Comparison of ENCODE assay signal across 11 mouse cellular contexts in genomic region chr11:97728311-97728710, GRCm38 (mm10). TPM values are rescaled to one million over a fixed set of nuclear protein-coding genes. Genes with fewer than 3 reads are reported as not detected.
DNase-seq lines count a peak whose midpoint lies in the region; ATAC-seq and TF ChIP-seq lines count a peak whose summit lies in the region.
"Had no signal": no experiment of that assay in that cellular context is flagged by ENCODE, and none has a peak within 500 bp of the region (broad histone marks: within the 10 kb centered on the region; RNA-seq: fewer than 3 reads in every experiment).

No protein-coding gene starts in this region.

- no peaks in the 10 kb centered on the region for H3K27me3 ChIP-seq in spleen, adult 2 months (ENCODE audit: control insufficient read depth, insufficient read depth, low read length)
- H3K27me3 ChIP-seq: embryonic facial prominence, embryonic 15.5 days; midbrain, embryonic 15.5 days had no signal

- H3K36me3 ChIP-seq in spleen, adult 2 months (ENCODE audit: control insufficient read depth, insufficient read depth, low read length) = peaks cover 36% of the 10 kb centered on the region

- 25% methylated on average over 7 of the region's 7 CpGs for WGBS in spleen, adult 2 months

- peaks cover 9% of the 10 kb centered on the region; the same call in 1 of the 2 replicates for H3K4me1 ChIP-seq in spleen, adult 2 months (ENCODE audit: control insufficient read depth, insufficient read depth, insufficient read length)
- H3K4me1 ChIP-seq: midbrain, embryonic 15.5 days had no signal

- no peak for TF ChIP-seq CTCF in spleen, adult 2 months (IDR thresholded peaks at IDR 0.05; ENCODE audit: extremely low read depth, insufficient read depth, insufficient read length, insufficient replicate concordance)

- no peak for TF ChIP-seq POLR2A in spleen, adult 2 months (IDR thresholded peaks at IDR 0.05; ENCODE audit: low read depth, low read length)

- peak; percentile 93 for ATAC-seq in megakaryocyte, adult 5-6 weeks (ENCODE audit: poor library complexity, severe bottlenecking)
- ATAC-seq: midbrain, embryonic 15.5 days had no signal

- peak; percentile 30 to 32 for DNase-seq in adrenal gland, postnatal 36 days
- no peak for DNase-seq in adrenal gland, postnatal 25 days
- peak; percentile 33 for DNase-seq in spleen, adult 2 months (ENCODE audit: low read depth in 1 of 2, low spot score in 2 of 2)
- no peak for DNase-seq in spleen, postnatal 14 days (ENCODE audit: low spot score in 2 of 2)
- DNase-seq in thymus, postnatal 36 days = peak; percentile 44 to 60
- no peak for DNase-seq in left cerebral cortex, adult 18-20 months (ENCODE audit: low spot score in 2 of 2)
- no peak for DNase-seq in left cerebral cortex, adult 9 months (ENCODE audit: low spot score in 2 of 2)
- DNase-seq: kidney, adult 11 months had no signal

- H3K27ac ChIP-seq in spleen, adult 2 months (ENCODE audit: insufficient read depth, low read length) = peak overlapping the region; percentile 63
- H3K27ac ChIP-seq: embryonic facial prominence, embryonic 15.5 days; midbrain, embryonic 15.5 days had no signal

- H3K4me3 ChIP-seq in spleen, adult 2 months (ENCODE audit: extremely low read depth, insufficient read depth, insufficient read length) = no peak overlapping the region
- H3K4me3 ChIP-seq: embryonic facial prominence, embryonic 15.5 days; midbrain, embryonic 15.5 days had no signal

RNA-seq across cellular contexts. Expression of gene Pip4k2b, which starts 16.2 kb away (rescaled TPM):
- 10 to 100 TPM; 27.5 to 29.6 TPM for total RNA-seq in adrenal gland, postnatal 36 days (2021)
- 28.7 and 30.7 TPM in 2 replicates for total RNA-seq in adrenal gland, postnatal 25 days (2021)
- 17.6 and 19.1 TPM in 2 replicates for polyA plus RNA-seq in spleen, adult 2 months (2012; rRNA removed)
- 14.9 and 17.3 TPM in 2 replicates for total RNA-seq in megakaryocyte, adult 5-6 weeks (2015)
- total RNA-seq in megakaryocyte, adult 5-6 weeks (2017) = 19.6 and 25.7 TPM in 2 replicates
- total RNA-seq in left cerebral cortex, adult 18-20 months (2021) = 100 to 1,000 TPM; 120 to 123 TPM

RNA-seq across cellular contexts. Expression of gene Psmb3, which starts 25.1 kb away (rescaled TPM):
- 100 to 1,000 TPM; 227 to 235 TPM for total RNA-seq in adrenal gland, postnatal 36 days (2021)
- total RNA-seq in adrenal gland, postnatal 25 days (2021) = 216 and 226 TPM in 2 replicates
- 151 and 203 TPM in 2 replicates for polyA plus RNA-seq in spleen, adult 2 months (2012; rRNA removed)
- 81.0 and 111 TPM in 2 replicates for total RNA-seq in megakaryocyte, adult 5-6 weeks (2015)
- total RNA-seq in megakaryocyte, adult 5-6 weeks (2017) = 137 and 179 TPM in 2 replicates
- total RNA-seq in left cerebral cortex, adult 18-20 months (2021) = 100 to 1,000 TPM; 122 to 128 TPM

RNA-seq across cellular contexts. Expression of gene Pcgf2, which starts 28.0 kb away (rescaled TPM):
- 10 to 100 TPM; 25.7 to 28.5 TPM for total RNA-seq in adrenal gland, postnatal 36 days (2021)
- total RNA-seq in adrenal gland, postnatal 25 days (2021) = 27.0 and 36.1 TPM in 2 replicates
- 10.0 and 14.4 TPM in 2 replicates for polyA plus RNA-seq in spleen, adult 2 months (2012; rRNA removed)
- 2.8 and 3.1 TPM in 2 replicates for total RNA-seq in megakaryocyte, adult 5-6 weeks (2015)
- total RNA-seq in megakaryocyte, adult 5-6 weeks (2017) = 1.0 and 2.4 TPM in 2 replicates
- total RNA-seq in left cerebral cortex, adult 18-20 months (2021) = 10 to 100 TPM; 32.4 to 35.2 TPM

RNA-seq across cellular contexts. Expression of gene Cwc25, which starts 38.0 kb away (rescaled TPM):
- 10 to 100 TPM; 20.2 to 26.3 TPM for total RNA-seq in adrenal gland, postnatal 36 days (2021)
- total RNA-seq in adrenal gland, postnatal 25 days (2021) = 19.5 and 22.6 TPM in 2 replicates
- 6.7 TPM in 2 replicates for polyA plus RNA-seq in spleen, adult 2 months (2012; rRNA removed)
- total RNA-seq in megakaryocyte, adult 5-6 weeks (2015) = 11.1 and 11.8 TPM in 2 replicates
- 21.0 and 22.4 TPM in 2 replicates for total RNA-seq in megakaryocyte, adult 5-6 weeks (2017)
- 10 to 100 TPM; 18.7 to 19.9 TPM for total RNA-seq in left cerebral cortex, adult 18-20 months (2021)

RNA-seq across cellular contexts. Expression of gene Cisd3, which starts 42.7 kb away (rescaled TPM):
- total RNA-seq in adrenal gland, postnatal 36 days (2021) = 100 to 1,000 TPM; 187 to 222 TPM
- 164 and 166 TPM in 2 replicates for total RNA-seq in adrenal gland, postnatal 25 days (2021)
- polyA plus RNA-seq in spleen, adult 2 months (2012; rRNA removed) = 17.3 and 18.5 TPM in 2 replicates
- 18.7 and 19.8 TPM in 2 replicates for total RNA-seq in megakaryocyte, adult 5-6 weeks (2015)
- total RNA-seq in megakaryocyte, adult 5-6 weeks (2017) = 2.3 and 12.8 TPM in 2 replicates
- 10 to 100 TPM; 54.7 to 57.2 TPM for total RNA-seq in left cerebral cortex, adult 18-20 months (2021)

Comparison
In these comparisons a context has a peak if more than half of its experiments do, and no peak if none do; other contexts are left out.
1. DNase-seq: peak in adrenal gland, postnatal 36 days (2 of 2), spleen, adult 2 months (2 of 2) and thymus, postnatal 36 days (2 of 2); none in adrenal gland, postnatal 25 days (single experiment), spleen, postnatal 14 days (0 of 2), left cerebral cortex, adult 18-20 months (0 of 2) and left cerebral cortex, adult 9 months (0 of 2).